ENCODE assay signal across 21 mouse cellular contexts in genomic region chr17:24505286-24505955, GRCm38 (mm10). TPM values are rescaled to one million over a fixed set of nuclear protein-coding genes. Genes with fewer than 3 reads are reported as not detected.
DNase-seq lines count a peak whose midpoint lies in the region; TF ChIP-seq lines count a peak whose summit lies in the region.
"Had no signal": no experiment of that assay in that cellular context is flagged by ENCODE, and none has a peak within 500 bp of the region (broad histone marks: within the 10 kb centered on the region; RNA-seq: fewer than 3 reads in every experiment).

No protein-coding gene starts in this region.

- no peak overlapping the region for H3K4me3 ChIP-seq in left cerebral cortex, adult 2 months
- H3K4me3 ChIP-seq: embryonic facial prominence, embryonic 13.5 days; lung, embryonic 15.5 days; midbrain, embryonic 12.5 days had no signal

- peak overlapping the region; percentile 88 for H3K27ac ChIP-seq in left cerebral cortex, adult 2 months
- H3K27ac ChIP-seq: embryonic facial prominence, embryonic 13.5 days; hindbrain, embryonic 14.5 days; liver, embryonic 14.5 days; lung, embryonic 15.5 days; macrophage; stomach, postnatal 0 days had no signal

- TF ChIP-seq CTCF in left cerebral cortex, adult 2 months (IDR thresholded peaks at IDR 0.05): no peak

- DNase-seq in cerebellum, postnatal 10 days: peak; percentile 64 to 66
- DNase-seq in cerebellum, adult 8-10 months: no peak
- no peak for DNase-seq in left cerebral cortex, adult 2 months (ENCODE audit: extremely low spot score in 1 of 2, low spot score in 2 of 2)
- DNase-seq in left cerebral cortex, adult 18-20 months (ENCODE audit: low spot score in 2 of 2): no peak
- peak; percentile 9 for DNase-seq in right cerebral cortex, postnatal 4 days
- DNase-seq in right cerebral cortex, postnatal 36 days (ENCODE audit: low spot score in 2 of 2): no peak
- DNase-seq in adrenal gland, postnatal 25 days: no peak
- no peak for DNase-seq in lung, postnatal 25 days (ENCODE audit: low spot score)
- DNase-seq: adrenal gland, postnatal 14 days; cerebellum, adult 11 months; gastrocnemius, postnatal 36 days; kidney, postnatal 36 days; layer of hippocampus, adult 9-11 months; thymus, postnatal 14 days had no signal

- intact Hi-C loops in left cerebral cortex, adult 2 months (cut with DNase I): no loop called here

RNA-seq across cellular contexts. Expression of gene Caskin1, which starts 17.0 kb away (rescaled TPM):
- total RNA-seq in left cerebral cortex, adult 2 months (2021): 100 to 1,000 TPM; 134 to 144 TPM
- 100 to 1,000 TPM; 123 to 129 TPM for total RNA-seq in left cerebral cortex, adult 18-20 months (2021)
- total RNA-seq in adrenal gland, postnatal 25 days (2021): 26.2 and 60.8 TPM in 2 replicates

RNA-seq across cellular contexts. Expression of gene Traf7, which starts 22.3 kb away (rescaled TPM):
- 10 to 100 TPM; 81.3 to 85.3 TPM for total RNA-seq in left cerebral cortex, adult 2 months (2021)
- total RNA-seq in left cerebral cortex, adult 18-20 months (2021): 10 to 100 TPM; 64.2 to 83.9 TPM
- total RNA-seq in adrenal gland, postnatal 25 days (2021): 105 and 133 TPM in 2 replicates

RNA-seq across cellular contexts. Expression of gene Mlst8, which starts 26.5 kb away (rescaled TPM):
- 10 to 100 TPM; 34.5 to 37.1 TPM for total RNA-seq in left cerebral cortex, adult 2 months (2021)
- total RNA-seq in left cerebral cortex, adult 18-20 months (2021): 10 to 100 TPM; 34.9 to 35.3 TPM
- total RNA-seq in adrenal gland, postnatal 25 days (2021): 29.7 and 37.3 TPM in 2 replicates

RNA-seq across cellular contexts. Expression of gene Rab26, which starts 28.6 kb away (rescaled TPM):
- total RNA-seq in left cerebral cortex, adult 2 months (2021): 10 to 100 TPM; 53.6 to 54.1 TPM
- total RNA-seq in left cerebral cortex, adult 18-20 months (2021): 10 to 100 TPM; 45.8 to 50.0 TPM
- total RNA-seq in adrenal gland, postnatal 25 days (2021): 1.3 and 1.4 TPM in 2 replicates

RNA-seq across cellular contexts. Expression of gene Bricd5, which starts 31.7 kb away (rescaled TPM):
- total RNA-seq in left cerebral cortex, adult 2 months (2021): 1 to 10 TPM; 1.7 to 1.9 TPM
- 1 to 10 TPM; 2.0 to 2.1 TPM for total RNA-seq in left cerebral cortex, adult 18-20 months (2021)
- total RNA-seq in adrenal gland, postnatal 25 days (2021): 0.85 and 0.95 TPM in 2 replicates
- total RNA-seq: adrenal gland, postnatal 14 days had no signal

Comparison
In these comparisons a context has a peak if more than half of its experiments do, and no peak if none do; other contexts are left out.
1. DNase-seq: peak in cerebellum, postnatal 10 days (2 of 2) and right cerebral cortex, postnatal 4 days (single experiment); none in cerebellum, adult 8-10 months (single experiment), left cerebral cortex, adult 2 months (0 of 2), left cerebral cortex, adult 18-20 months (0 of 2), right cerebral cortex, postnatal 36 days (0 of 2), adrenal gland, postnatal 25 days (single experiment) and lung, postnatal 25 days (single experiment).